Mouse (Mus musculus): Measurements from ENCODE around the gene Tia1.

Gene Tia1

GRCm38 (mm10) chr6:86385362-86386104, 18.5 kb upstream of the Tia1 start:
- no peak for DNase-seq (ENCODE audit: low read depth)

GRCm38 (mm10) chr6:86387313-86387712, 16.7 kb upstream of the Tia1 start:
- DNase-seq (ENCODE audit: low read depth) = no peak

- no peak for DNase-seq (ENCODE audit: low read depth)
Measured at GRCm38 (mm10) chr6:86388461-86388860, 15.6 kb upstream of the Tia1 start.

GRCm38 (mm10) chr6:86391326-86391725, 12.7 kb upstream of the Tia1 start:
- DNase-seq (ENCODE audit: low read depth) = no peak

- no peak for DNase-seq (ENCODE audit: low read depth)
Measured at GRCm38 (mm10) chr6:86393187-86393586, 10.8 kb upstream of the Tia1 start.

GRCm38 (mm10) chr6:86394078-86394720, 9.8 kb upstream of the Tia1 start:
- DNase-seq (ENCODE audit: low read depth) = no peak

- DNase-seq (ENCODE audit: low read depth) = no peak
Measured at GRCm38 (mm10) chr6:86395021-86395420, 9.0 kb upstream of the Tia1 start.

GRCm38 (mm10) chr6:86395969-86396368, 8.1 kb upstream of the Tia1 start:
- DNase-seq (ENCODE audit: low read depth) = no peak

GRCm38 (mm10) chr6:86396581-86397256, 7.3 kb upstream of the Tia1 start, which contains the start of gene Pcyox1:
Gene Pcyox1, minus strand, starts transcription at chr6:86397154.
- DNase-seq (ENCODE audit: low read depth) = peak; percentile 80

GRCm38 (mm10) chr6:86397257-86397980, 6.6 kb upstream of the Tia1 start:
- DNase-seq (ENCODE audit: low read depth) = no peak

- no peak for DNase-seq (ENCODE audit: low read depth)
Measured at GRCm38 (mm10) chr6:86398986-86399385, 5.0 kb upstream of the Tia1 start.

GRCm38 (mm10) chr6:86399995-86400394, 4.0 kb upstream of the Tia1 start:
- DNase-seq (ENCODE audit: low read depth) = no peak

GRCm38 (mm10) chr6:86400972-86401371, 3.0 kb upstream of the Tia1 start:
- peak; percentile 69 for DNase-seq (ENCODE audit: low read depth)

GRCm38 (mm10) chr6:86402681-86403607, 1.1 kb upstream of the Tia1 start:
- DNase-seq (ENCODE audit: low read depth) = no peak

- DNase-seq (ENCODE audit: low read depth) = peak; percentile 80
Measured at GRCm38 (mm10) chr6:86403728-86404099, 305 bp upstream of the Tia1 start.

GRCm38 (mm10) chr6:86404996-86405395, 977 bp downstream of the Tia1 start:
- DNase-seq (ENCODE audit: low read depth) = no peak

GRCm38 (mm10) chr6:86406306-86406705, 2.3 kb downstream of the Tia1 start:
- no peak for DNase-seq (ENCODE audit: low read depth)

GRCm38 (mm10) chr6:86418711-86419110, 14.7 kb downstream of the Tia1 start:
- no peak for DNase-seq (ENCODE audit: low read depth)

GRCm38 (mm10) chr6:86419239-86419638, 15.2 kb downstream of the Tia1 start:
- DNase-seq (ENCODE audit: low read depth) = no peak

GRCm38 (mm10) chr6:86420491-86420890, 16.5 kb downstream of the Tia1 start:
- DNase-seq (ENCODE audit: low read depth) = no peak

GRCm38 (mm10) chr6:86426358-86426757, 22.3 kb downstream of the Tia1 start, which contains the start of gene Gm44790:
Gene Gm44790, plus strand, starts transcription at chr6:86426658.
- no peak for DNase-seq (ENCODE audit: low read depth)
